Mouse (Mus musculus): ENCODE measurements around the gene Ulk1. TPM values are rescaled to one million over a fixed set of nuclear protein-coding genes. Genes with fewer than 3 reads are reported as not detected.
"Not testable (repeated sequence)": the region's sequence is repeated elsewhere in the genome, so short reads cannot be mapped to it uniquely, and the experiment has no call there.

Gene Ulk1
- total RNA-seq, 2 experiments from 2014 or later = 67.6 to 70.6 TPM

GRCm38 (mm10) chr5:110774511-110774910 lies 35.4 kb downstream of the Ulk1 start:
- intact Hi-C loops (cut with DNase I) = no loop called here
- no peak for DNase-seq (ENCODE audit: low spot score in 2 of 2)

- intact Hi-C loops (cut with DNase I); DNase-seq (ENCODE audit: low spot score in 2 of 2): not testable (repeated sequence)
Measured at GRCm38 (mm10) chr5:110772945-110773344, 37.0 kb downstream of the Ulk1 start.

GRCm38 (mm10) chr5:110770448-110771158 lies 39.3 kb downstream of the Ulk1 start, which contains the start of gene Ep400:
Gene Ep400 (minus strand): TSS chr5:110770717.
- DNase-seq (ENCODE audit: low spot score in 2 of 2) = peak; percentile 99
- intact Hi-C loops (cut with DNase I) = no loop called here

- peak in 1 of 2 experiments; percentile 40 for DNase-seq (ENCODE audit: low spot score in 2 of 2)
- intact Hi-C loops (cut with DNase I) = no loop called here
Measured at GRCm38 (mm10) chr5:110770031-110770445, 39.9 kb downstream of the Ulk1 start.

- intact Hi-C loops (cut with DNase I) = no loop called here
- no peak for DNase-seq (ENCODE audit: low spot score in 2 of 2)
Measured at GRCm38 (mm10) chr5:110769272-110769671, 40.6 kb downstream of the Ulk1 start.

- intact Hi-C loops (cut with DNase I) = no loop called here
- no peak for DNase-seq (ENCODE audit: low spot score in 2 of 2)
Measured at GRCm38 (mm10) chr5:110763890-110764289, 46.0 kb downstream of the Ulk1 start.

GRCm38 (mm10) chr5:110745021-110745420 lies 64.9 kb downstream of the Ulk1 start:
- no peak for DNase-seq (ENCODE audit: low spot score in 2 of 2)
- intact Hi-C loops (cut with DNase I) = no loop called here

- no peak for DNase-seq (ENCODE audit: low spot score in 2 of 2)
- intact Hi-C loops (cut with DNase I) = no loop called here
Measured at GRCm38 (mm10) chr5:110739496-110740275, 70.2 kb downstream of the Ulk1 start.

- intact Hi-C loops (cut with DNase I) = no loop called here
- no peak for DNase-seq (ENCODE audit: low spot score in 2 of 2)
Measured at GRCm38 (mm10) chr5:110735606-110736005, 74.3 kb downstream of the Ulk1 start.

Other genes with a start within 250 kb of the Ulk1 start
- 10 to 100 TPM; 26.6 to 26.8 TPM for gene Noc4l, start 156.7 kb downstream of the Ulk1 start, total RNA-seq (2021)
- 10 to 100 TPM; 23.1 to 26.2 TPM for gene Ddx51, start 156.6 kb downstream of the Ulk1 start, total RNA-seq (2021)
- gene Ep400, start 39.4 kb downstream of the Ulk1 start, total RNA-seq (2021) = 10 to 100 TPM; 84.8 to 89.3 TPM
- 10 to 100 TPM; 18.3 to 21.2 TPM for gene Pus1, start 29.4 kb downstream of the Ulk1 start, total RNA-seq (2021)
- 10 to 100 TPM in 1 of 2 experiments, 1 to 10 TPM in 1; 9.2 to 12.2 TPM for gene Hscb, start 29.7 kb upstream of the Ulk1 start, total RNA-seq (2021)
- 1 to 10 TPM; 1.4 to 1.6 TPM for gene Chek2, start 29.9 kb upstream of the Ulk1 start, total RNA-seq (2021)
- gene Ttc28, start 69.7 kb upstream of the Ulk1 start, total RNA-seq (2021) = 10 to 100 TPM; 15.0 to 16.9 TPM